Mouse (Mus musculus) erythroblast, embryonic 14.5 days (primary cell): ENCODE measurements around the gene Sugp2.

Experiments used
- GATA1 ChIP-seq: IDR thresholded peaks from 2 replicates; pipeline ENCODE4 v1.6.1; 2012; ENCODE audit warnings: low read length, inconsistent platforms, mixed read lengths
- TAL1 ChIP-seq: IDR thresholded peaks from 3 replicates; pipeline ENCODE4 v1.6.1; 2012; ENCODE audit warnings: low read length, inconsistent platforms, mixed read lengths

GRCm38 (mm10) chr8:70313399-70313798 lies 79.4 kb downstream of the Sugp2 start:
- TF ChIP-seq GATA1 = no peak
- no peak for TF ChIP-seq TAL1
